Mouse (Mus musculus) midbrain, embryonic 10.5 days (tissue): ENCODE measurements at regions not wholly inside any gene's neighbourhood (a gene's known extent, or its start where the extent isn't known, plus 50 kb on each side); places are given as distances from the start of the nearest gene placed in this dataset.

Experiments
- DNase-seq: peaks from one replicate; pipeline ENCODE4 v3.0.0-alpha.2; 2017; ENCODE audit warnings: low spot score
- H3K27ac ChIP-seq: fragments of 300-500 bp; sonication (generic); replicated peaks from 2 replicates; pipeline ENCODE4 v1.5.1; 2016; ENCODE audit warnings: mild to moderate bottlenecking
- H3K27me3 ChIP-seq: fragments of 300-500 bp; sonication (generic); 2 replicates; pipeline ENCODE4 v1.6.1; 2016; ENCODE audit warnings: low read depth, mild to moderate bottlenecking; ENCODE audit not compliant: poor library complexity, severe bottlenecking
- H3K36me3 ChIP-seq: fragments of 300-500 bp; sonication (generic); 2 replicates; pipeline ENCODE4 v1.6.1; 2016; ENCODE audit warnings: mild to moderate bottlenecking, moderate library complexity
- H3K4me1 ChIP-seq: fragments of 300-500 bp; sonication (generic); 2 replicates; pipeline ENCODE4 v1.6.1; 2016
- H3K4me3 ChIP-seq: fragments of 300-500 bp; sonication (generic); 2 replicates; pipeline ENCODE4 v1.5.1; 2016; ENCODE audit warnings: mild to moderate bottlenecking, moderate library complexity
- H3K9me3 ChIP-seq: fragments of 300-500 bp; sonication (generic); replicated peaks from 2 replicates; pipeline ENCODE4 v1.6.1; 2016; ENCODE audit warnings: mild to moderate bottlenecking
- WGBS: fragments of 180-500 bp; shearing (Covaris S2); methylation state at CpG from one replicate; pipeline ENCODE4 v1.1.7; 2016; 5-methylcytosine and 5-hydroxymethylcytosine counted together

DNA sequence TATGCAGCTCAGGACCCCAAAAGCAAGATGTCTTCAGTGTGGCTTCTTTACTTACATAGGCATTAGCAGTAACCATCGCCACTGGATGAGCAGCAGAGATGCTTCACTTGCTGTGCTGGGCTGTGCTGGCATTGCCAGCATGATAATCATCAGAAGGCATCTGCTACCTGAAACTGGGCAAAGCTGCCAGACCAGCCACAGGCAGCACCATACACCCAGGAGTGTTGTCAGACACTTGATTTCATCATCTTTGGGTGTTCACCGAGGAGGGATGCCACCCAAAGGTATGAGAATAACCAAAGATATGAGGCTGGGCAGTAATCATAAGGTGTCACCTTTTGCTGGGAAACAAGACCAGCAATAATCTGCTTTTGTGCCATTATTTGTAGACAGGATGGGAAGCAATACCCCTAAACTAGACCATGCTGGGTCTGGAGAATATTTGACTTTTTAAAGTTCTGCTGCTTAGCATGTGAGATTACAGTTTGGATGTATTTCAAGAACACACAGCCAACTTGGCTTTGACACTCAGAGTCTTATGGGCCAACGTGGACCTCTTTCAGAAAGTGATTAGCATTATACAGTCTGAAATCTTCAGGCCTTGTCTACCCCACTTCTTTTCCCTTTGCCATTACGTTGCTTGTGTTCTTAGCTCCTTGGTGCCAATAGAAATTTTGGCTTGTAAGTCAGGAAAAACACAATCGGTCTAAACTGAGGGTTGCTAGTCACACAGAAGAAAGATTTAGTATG lies 80.7 kb upstream of the Cerkl start:
- Histone ChIP-seq H3K36me3 (no peaks in the 10 kb centered on the region), H3K27me3 (no peaks in the 10 kb centered on the region), H3K4me1 (no peaks in the 10 kb centered on the region), H3K27ac (no peak overlapping the region), H3K9me3 (no peaks in the 10 kb centered on the region), H3K4me3 (no peak overlapping the region)
- DNase-seq: no peak
- WGBS: 87% methylated on average over 5 of the region's 5 CpGs

DNA sequence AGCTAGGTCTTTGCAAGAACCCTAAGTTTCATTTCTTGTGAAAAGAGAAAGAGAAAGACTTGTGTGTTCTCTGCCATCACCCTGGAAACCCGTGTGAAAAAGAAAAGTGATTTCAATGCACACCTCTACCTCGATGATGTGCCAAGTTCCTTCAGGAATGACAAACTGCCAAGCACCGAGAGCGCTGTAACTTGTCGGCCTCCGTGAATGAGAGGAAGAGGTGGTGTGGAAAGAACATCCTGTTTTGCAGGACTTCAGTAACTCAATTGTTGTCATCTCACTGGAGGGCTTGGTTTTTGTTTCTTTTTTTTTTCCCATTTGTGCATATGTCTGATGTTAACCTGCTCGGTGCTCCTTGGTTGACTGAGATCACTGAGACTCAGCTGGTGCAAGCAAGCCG lies 83.8 kb upstream of the Cerkl start:
- H3K4me1 ChIP-seq: no peaks in the 10 kb centered on the region
- H3K27ac ChIP-seq: no peak overlapping the region
- H3K9me3 ChIP-seq: no peaks in the 10 kb centered on the region
- 90% methylated on average over 8 of the region's 8 CpGs for WGBS
- H3K4me3 ChIP-seq: no peak overlapping the region
- DNase-seq: no peak
- no peaks in the 10 kb centered on the region for H3K36me3 ChIP-seq
- H3K27me3 ChIP-seq: no peaks in the 10 kb centered on the region

DNA sequence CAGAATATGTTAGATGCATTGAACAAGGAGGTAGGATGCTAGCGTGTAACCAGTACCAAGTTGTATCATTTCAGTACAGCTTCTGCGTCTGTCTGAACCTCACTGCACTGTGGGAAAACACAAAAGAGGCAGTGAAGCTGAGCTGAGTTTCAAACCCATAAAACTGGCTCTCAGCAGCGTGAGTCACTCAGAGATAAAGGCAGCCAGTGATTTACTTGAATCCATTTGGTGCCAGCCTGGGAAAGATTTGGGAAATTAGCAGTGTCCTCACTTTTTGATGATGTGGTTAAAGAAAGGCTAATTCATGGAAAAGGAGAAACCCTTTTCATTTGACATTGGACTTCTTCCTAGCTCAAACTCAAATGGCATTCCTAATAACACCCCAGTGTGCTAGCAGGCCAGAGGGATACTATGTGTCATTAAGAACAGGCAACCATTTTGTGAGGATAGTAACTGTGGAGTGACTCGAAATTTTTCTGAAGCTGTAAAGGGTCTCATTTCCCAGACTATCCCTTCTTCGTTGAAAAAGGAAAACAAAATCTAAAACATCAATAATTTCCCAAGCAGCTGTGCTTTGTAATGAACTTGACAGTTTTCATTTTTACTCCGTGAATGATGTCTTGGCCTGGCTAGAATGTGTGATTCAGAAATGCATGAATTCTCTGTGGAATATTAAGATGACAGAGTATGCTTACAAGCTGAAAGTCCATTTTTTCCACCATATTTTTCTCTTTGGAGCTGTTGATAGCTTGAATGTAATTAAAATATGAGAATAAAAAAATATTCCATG lies 85.8 kb upstream of the Cerkl start:
- Histone ChIP-seq H3K9me3 (no peaks in the 10 kb centered on the region), H3K27ac (no peak overlapping the region), H3K4me3 (no peak overlapping the region), H3K27me3 (no peaks in the 10 kb centered on the region), H3K36me3 (no peaks in the 10 kb centered on the region), H3K4me1 (no peaks in the 10 kb centered on the region)
- 77% methylated on average over 6 of the region's 6 CpGs for WGBS
- DNase-seq: no peak

DNA sequence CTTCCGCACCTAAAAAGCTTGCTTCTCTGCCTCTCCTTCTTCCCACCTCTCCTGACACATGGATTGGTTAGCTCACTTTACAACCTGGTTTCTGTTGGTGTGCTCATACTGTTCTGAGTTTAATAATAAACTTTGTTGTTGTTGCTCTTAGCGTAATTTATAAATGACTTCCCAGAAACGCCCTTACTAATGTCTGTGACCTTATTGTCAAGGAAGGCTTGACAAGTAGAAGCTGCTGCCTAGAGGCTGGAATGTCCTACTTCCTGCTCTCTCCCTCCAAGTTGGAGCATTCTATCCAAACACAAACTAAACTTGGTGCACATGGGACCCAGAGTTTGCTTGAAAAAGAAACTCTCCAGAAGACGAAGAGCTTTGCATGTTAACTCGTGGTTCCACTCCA lies 86.9 kb upstream of the Cerkl start:
- Histone ChIP-seq H3K27me3 (no peaks in the 10 kb centered on the region), H3K27ac (no peak overlapping the region), H3K9me3 (no peaks in the 10 kb centered on the region), H3K36me3 (no peaks in the 10 kb centered on the region), H3K4me3 (no peak overlapping the region), H3K4me1 (no peaks in the 10 kb centered on the region)
- DNase-seq: no peak
- WGBS: 80% methylated on average over 5 of the region's 5 CpGs

DNA sequence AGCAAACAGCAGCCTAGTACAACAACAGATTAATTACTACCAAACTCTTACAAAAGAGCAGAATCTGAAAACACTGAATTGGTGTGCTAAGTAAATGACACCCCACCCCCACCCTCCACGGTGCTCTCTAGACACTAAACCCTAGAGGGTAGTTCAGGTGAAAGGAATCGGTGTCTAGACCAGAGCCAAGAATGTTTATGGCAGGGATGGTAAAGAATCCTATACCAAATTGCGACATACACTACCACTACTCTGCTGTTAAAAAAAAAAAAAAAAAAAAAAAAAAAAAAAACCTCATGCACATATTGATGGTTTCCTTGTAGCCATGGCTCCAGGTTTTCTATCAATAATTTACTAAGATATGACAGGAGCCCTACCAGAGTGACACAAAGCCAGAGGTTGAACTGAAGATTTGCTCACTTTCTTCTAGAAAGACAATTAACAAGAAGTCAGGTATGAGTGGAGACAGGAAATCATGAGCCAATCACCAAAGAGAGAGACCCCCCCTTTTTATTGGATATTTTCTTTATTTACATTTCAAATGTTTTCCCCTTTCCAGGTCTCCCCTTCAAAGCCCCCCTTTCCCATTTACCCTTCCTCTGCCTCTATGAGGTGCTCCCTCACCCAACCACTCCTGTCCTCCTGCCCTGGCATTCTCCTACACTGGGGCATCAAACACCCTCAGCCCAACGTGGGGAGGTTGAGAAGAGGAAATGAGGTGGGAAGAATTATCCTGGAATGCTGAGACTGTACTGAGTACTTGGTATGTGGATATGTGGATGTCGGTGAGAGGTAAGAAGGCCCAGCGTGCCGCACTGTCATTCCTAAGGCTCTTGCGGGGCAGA lies 87.6 kb upstream of the Cerkl start:
- H3K27ac ChIP-seq: no peak overlapping the region
- 76% methylated on average over 8 of the region's 8 CpGs for WGBS

DNA sequence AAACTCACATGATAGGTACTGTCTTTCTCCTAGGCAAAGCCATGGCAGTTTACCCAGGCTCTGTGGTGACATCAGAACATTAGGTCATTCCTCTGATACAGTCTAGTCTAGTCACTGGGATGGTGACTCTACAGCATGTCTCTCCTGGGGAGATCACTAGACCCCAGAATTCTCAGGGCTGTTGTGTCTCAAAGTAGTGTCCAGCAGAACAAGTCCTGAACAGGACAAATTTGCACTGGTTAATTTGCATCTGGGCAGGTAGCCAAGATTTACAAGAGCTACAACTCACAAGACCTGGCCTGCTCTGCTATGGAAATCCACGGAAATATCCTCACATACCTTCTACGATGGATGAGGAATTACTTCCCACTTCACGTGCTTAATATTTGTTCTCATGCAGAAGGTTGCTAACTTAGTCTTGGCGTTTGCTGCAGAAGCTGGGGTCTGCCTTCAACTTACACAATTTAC lies 88.2 kb upstream of the Cerkl start:
- 89% methylated on average over 4 of the region's 4 CpGs for WGBS
- no peaks in the 10 kb centered on the region for H3K27me3 ChIP-seq

More for the DNA sequence above, 87.6 kb upstream of the Cerkl start:
- no peak overlapping the region for H3K4me3 ChIP-seq
- no peaks in the 10 kb centered on the region for H3K36me3 ChIP-seq
- DNase-seq: no peak
- no peaks in the 10 kb centered on the region for H3K9me3 ChIP-seq
- H3K27me3 ChIP-seq: no peaks in the 10 kb centered on the region
- no peaks in the 10 kb centered on the region for H3K4me1 ChIP-seq

DNA sequence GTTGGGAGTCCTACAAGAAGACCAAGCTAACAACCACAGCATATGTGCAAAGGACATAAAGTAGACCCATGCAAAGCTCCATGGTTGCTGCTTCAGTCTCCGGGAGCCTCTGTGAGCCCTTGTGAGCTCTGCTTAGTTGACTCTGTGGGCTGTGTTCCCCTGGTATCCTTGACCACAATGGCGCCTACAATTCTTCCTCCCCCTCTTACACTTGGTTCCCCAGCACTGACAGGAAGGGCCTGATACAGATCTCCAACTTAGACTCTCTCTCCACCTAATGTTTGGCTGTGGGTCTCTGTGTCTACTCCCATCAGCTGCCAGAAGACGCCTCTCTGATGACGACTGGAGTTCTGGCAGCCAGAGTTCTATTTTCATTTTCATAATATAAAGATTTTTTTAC lies 88.9 kb upstream of the Itprid2 start:
- 93% methylated on average over 4 of the region's 4 CpGs for WGBS
- H3K4me3 ChIP-seq: no peak overlapping the region
- no peaks in the 10 kb centered on the region for H3K36me3 ChIP-seq
- no peak for DNase-seq
- no peaks in the 10 kb centered on the region for H3K9me3 ChIP-seq
- H3K4me1 ChIP-seq: no peaks in the 10 kb centered on the region
- no peaks in the 10 kb centered on the region for H3K27me3 ChIP-seq
- H3K27ac ChIP-seq: no peak overlapping the region

More for the DNA sequence above, 88.2 kb upstream of the Cerkl start:
- H3K4me1 ChIP-seq: no peaks in the 10 kb centered on the region
- no peak for DNase-seq
- H3K9me3 ChIP-seq: no peaks in the 10 kb centered on the region
- no peak overlapping the region for H3K27ac ChIP-seq
- H3K36me3 ChIP-seq: no peaks in the 10 kb centered on the region
- no peak overlapping the region for H3K4me3 ChIP-seq

DNA sequence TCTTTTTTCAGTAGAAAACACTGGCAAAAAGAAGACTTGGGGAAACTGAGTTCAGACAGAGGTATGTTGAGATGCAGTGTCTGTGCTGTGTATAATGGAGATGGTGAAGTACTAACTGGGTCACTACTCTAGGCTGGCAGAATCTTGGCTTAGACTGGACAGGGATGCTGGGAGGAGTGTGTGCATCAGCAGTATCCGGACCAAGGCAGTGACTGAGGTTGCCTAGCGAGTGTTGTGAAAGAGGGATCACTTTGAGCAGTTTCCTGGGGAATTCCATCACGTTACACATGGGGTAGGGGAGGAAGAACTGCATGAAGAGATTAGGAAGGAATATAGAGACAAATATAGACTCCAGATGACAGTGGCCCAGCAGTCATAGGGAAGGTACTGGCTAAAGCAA lies 87.9 kb upstream of the Itprid2 start:
- H3K9me3 ChIP-seq: no peaks in the 10 kb centered on the region
- WGBS: 83% methylated on average over 3 of the region's 3 CpGs
- no peaks in the 10 kb centered on the region for H3K4me1 ChIP-seq
- H3K27me3 ChIP-seq: no peaks in the 10 kb centered on the region
- no peak for DNase-seq
- no peaks in the 10 kb centered on the region for H3K36me3 ChIP-seq
- H3K27ac ChIP-seq: no peak overlapping the region
- H3K4me3 ChIP-seq: no peak overlapping the region

DNA sequence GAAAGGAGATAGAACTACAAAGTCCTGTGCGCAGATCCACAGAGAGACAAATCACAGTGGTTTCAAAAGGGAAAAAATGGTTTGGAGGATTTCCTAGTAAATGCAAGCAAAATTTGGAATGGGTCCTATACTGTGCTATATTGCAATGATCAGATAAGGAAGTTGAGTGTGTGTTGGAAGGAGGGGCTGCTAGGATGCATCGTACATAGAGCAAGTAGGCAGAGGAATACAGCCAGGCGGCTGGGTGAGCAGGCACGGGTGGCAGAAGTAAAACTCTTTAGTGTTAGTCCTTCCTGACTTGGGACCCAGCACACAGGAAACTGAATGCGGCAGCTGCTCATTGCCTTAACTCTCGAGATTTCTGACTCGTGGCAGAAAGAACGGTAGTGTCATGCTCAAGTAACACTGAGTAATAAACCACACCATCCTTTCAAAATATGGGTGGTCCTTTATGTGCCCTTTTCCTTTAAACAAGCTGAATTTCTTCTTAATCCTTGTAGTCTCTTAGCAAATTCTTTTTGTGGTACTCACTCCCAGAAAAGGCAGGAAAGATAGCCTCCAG lies 87.0 kb upstream of the Itprid2 start:
- Histone ChIP-seq H3K27me3 (no peaks in the 10 kb centered on the region), H3K9me3 (no peaks in the 10 kb centered on the region), H3K4me1 (no peaks in the 10 kb centered on the region), H3K36me3 (no peaks in the 10 kb centered on the region), H3K4me3 (no peak overlapping the region), H3K27ac (no peak overlapping the region)
- DNase-seq: no peak
- WGBS: 86% methylated on average over 8 of the region's 8 CpGs

DNA sequence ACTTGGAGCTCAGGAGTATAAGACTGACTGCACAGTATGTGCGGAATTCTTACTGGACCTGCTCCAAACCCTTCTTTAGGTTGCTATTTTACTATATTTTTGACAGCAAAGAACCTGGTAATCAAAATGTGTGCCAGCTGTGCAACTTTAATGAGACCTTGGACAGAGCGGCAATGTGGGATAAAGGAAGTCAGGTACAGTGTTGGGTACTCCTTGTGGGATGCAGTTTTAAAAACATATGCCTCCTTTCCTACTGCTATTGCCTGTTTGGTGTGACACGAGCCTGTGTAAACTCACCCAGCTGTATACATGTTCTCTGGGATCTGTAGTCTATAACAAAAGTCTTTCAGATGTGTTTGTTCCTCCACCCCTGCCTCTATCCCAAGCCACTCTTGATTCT lies 85.4 kb upstream of the Itprid2 start:
- Histone ChIP-seq H3K27me3 (no peaks in the 10 kb centered on the region), H3K4me1 (no peaks in the 10 kb centered on the region), H3K27ac (no peak overlapping the region), H3K9me3 (no peaks in the 10 kb centered on the region), H3K36me3 (no peaks in the 10 kb centered on the region), H3K4me3 (no peak overlapping the region)
- DNase-seq: no peak
- 92% methylated on average over 3 of the region's 3 CpGs for WGBS

DNA sequence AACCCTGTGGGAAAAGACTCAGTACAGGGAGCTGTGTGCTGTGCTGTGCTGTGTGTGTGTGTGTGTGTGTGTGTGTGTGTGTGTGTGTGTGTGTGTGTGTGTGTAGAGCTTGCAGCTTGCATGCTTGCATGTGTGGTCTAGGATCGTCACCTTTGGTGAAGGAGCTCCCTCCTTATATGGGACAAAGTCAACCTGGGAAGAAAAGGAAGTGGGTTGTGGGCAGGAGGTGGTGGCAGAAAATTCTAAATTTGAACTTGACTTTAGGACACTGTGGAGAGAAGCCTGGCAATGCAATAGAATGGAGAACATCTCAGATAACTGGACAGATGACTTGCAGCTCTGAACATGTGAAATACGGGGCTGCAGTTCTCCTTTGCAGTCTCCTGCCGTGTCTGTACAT lies 84.7 kb upstream of the Itprid2 start:
- Histone ChIP-seq H3K4me1 (no peaks in the 10 kb centered on the region), H3K27me3 (no peaks in the 10 kb centered on the region), H3K4me3 (no peak overlapping the region), H3K9me3 (no peaks in the 10 kb centered on the region), H3K27ac (no peak overlapping the region), H3K36me3 (no peaks in the 10 kb centered on the region)
- WGBS: 87% methylated on average over 3 of the region's 3 CpGs
- DNase-seq: no peak

DNA sequence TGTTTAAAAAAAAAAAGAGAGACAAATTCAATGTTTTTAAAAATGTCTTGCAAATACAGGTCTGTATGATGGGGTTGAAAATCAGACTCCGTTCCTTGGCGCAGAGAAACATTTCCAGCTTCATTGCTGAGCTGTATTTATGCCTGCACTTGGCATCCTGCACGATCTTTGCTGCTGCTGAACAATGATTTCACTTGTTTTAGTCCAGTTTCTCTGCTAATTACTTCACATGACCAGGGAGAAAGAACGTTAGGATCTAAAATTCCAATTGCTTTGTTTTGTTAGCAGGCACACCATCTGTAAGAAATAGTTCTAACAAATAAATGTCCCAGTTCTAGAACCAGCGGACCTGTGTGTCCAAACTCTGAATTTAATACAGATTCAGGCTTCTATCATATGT lies 82.7 kb upstream of the Itprid2 start:
- Histone ChIP-seq H3K27me3 (no peaks in the 10 kb centered on the region), H3K27ac (no peak overlapping the region), H3K9me3 (no peaks in the 10 kb centered on the region), H3K36me3 (no peaks in the 10 kb centered on the region), H3K4me1 (no peaks in the 10 kb centered on the region), H3K4me3 (no peak overlapping the region)
- no peak for DNase-seq
- 86% methylated on average over 5 of the region's 5 CpGs for WGBS
